Mouse (Mus musculus): ENCODE results near the gene Nkapl.
"Not testable (repeated sequence)": the region's sequence is repeated elsewhere in the genome, so short reads cannot be mapped to it uniquely, and the experiment has no call there.

The Nkapl gene

DNA sequence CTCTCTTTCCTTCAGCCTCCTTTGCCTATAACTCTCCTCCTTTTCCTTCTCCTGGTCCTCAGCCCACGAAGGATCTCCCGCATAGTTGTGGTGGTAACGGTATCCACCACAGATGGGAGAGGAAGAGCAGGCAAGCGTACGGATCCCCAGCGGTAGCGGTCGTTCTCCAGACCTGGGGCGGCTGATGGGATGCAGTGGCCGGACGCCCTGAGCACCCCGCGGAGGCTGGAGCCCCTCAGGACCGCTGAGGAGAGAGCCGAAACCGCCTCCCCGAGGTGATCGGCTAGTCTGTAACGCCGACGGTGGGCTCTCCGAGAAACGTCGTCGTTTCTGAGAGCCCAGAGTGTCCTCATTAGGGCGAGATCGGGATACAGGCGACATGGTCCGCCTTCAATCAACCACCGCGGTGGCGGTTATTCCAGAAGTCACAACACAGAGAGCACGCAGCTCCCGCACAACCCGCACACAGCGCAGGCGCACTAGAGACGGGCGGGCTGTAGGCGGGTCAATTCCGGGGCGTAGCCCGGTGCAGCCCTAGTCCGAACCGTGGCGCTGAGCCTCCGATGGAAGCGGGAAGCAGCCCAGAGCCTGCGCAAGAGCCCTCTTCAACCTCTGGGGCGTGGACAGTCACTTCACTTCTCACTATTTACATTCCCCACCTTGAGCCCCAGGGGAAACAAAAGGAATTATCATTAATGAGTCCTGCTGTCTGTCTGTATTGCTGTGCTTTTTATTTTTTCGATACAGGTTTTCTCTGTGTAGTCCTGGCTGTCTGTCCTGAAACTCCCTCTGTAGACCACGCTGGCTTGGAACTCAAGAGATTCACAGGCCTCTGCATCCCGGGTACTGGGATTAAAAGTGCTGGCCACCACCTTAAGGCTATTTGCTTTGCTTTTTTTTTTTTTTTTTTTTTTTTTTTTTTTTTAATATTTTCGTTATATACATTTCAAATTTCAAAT, at the start of gene Nkapl:
Gene Nkapl, minus strand, starts transcription at position 449 of the 959 bp plus-strand sequence.
- in situ Hi-C loops (cut with MboI, MseI) = no loop called here

DNA sequence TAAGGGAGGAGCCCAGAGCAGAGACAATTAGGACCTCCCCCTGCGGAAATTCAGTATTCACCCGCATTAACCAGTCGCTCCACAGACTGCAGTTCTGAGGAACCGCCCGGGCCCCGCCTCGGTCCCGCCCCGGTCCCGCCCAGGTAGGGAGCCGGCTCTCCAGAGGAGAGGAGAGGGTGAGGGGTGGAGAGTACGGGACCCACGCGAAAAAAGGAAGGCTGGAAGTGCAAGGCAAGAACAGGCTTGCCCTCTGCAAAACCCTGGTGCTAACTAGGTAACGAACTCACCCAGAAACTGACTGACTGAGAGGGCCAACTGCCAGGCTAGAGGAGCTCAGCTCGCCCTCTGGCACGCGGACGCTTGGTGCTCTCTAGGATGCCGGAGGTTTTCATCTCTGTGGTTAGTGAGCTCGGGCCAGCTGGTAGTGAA, 37.9 kb upstream of the Nkapl start:
- in situ Hi-C loops (cut with MboI, MseI) = no loop called here

DNA sequence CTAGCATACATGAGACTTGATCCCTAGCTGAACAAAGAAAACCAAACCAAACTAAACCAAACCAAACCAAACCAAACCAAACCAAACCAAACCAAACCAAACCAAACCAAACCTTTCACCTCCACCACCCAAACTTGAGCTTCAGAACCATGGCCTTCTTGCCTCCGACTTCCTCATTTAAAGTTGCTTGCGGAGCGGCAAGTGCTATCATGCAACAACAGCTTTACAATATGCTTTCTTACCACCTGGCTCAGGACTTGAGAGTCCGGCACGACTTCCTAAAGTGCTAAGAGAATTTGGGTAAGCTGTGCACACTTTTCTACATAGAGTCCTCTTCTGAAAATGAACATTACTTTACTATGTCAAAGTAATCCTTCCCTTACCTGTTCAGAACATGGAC, 34.0 kb upstream of the Nkapl start:
- in situ Hi-C loops (cut with MboI, MseI) = no loop called here

DNA sequence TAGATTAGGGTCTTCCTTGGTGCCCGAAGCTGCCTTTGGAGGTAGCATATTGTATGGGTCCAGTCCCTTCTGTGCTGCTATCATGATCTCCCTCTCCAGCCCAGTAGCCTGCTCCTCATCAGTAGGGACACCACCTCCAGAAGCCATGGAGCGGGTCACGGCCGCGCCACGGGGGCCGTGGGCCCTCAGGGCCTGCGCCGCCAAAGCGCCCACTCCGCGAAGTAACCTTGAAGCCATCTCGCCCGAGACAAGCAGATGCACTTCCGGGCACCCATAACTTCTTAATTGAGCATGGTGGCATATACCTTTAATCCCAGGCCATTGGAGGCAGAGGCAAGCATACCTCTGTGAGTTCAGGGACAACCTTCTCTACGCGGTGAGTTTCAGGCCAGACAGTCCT, 32.9 kb upstream of the Nkapl start, which contains the start of gene Gm11273:
Gene Gm11273, minus strand, starts transcription at position 237 of the 400 bp plus-strand sequence.
- in situ Hi-C loops (cut with MboI, MseI) = not testable (repeated sequence)

DNA sequence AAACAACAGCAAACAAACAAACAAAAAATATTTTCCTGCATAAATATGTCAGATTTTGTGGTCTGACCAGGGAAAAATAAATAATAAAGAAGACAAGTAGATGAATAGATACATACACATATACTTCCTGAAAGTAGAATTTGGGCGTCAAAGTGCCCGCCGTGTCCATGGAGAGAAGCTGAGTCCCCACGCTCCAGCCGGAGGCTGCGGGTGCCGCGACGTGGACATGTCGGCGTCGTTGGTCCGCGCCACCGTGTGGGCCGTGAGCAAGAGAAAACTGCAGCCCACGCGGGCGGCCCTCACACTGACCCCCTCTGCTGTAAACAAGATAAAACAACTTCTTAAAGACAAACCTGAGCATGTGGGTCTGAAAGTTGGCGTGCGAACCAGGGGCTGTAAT, 26.8 kb upstream of the Nkapl start, which contains the start of gene AK157302:
Gene AK157302, plus strand, starts transcription at position 144 of the 400 bp plus-strand sequence.
- in situ Hi-C loops (cut with MboI, MseI) = no loop called here

DNA sequence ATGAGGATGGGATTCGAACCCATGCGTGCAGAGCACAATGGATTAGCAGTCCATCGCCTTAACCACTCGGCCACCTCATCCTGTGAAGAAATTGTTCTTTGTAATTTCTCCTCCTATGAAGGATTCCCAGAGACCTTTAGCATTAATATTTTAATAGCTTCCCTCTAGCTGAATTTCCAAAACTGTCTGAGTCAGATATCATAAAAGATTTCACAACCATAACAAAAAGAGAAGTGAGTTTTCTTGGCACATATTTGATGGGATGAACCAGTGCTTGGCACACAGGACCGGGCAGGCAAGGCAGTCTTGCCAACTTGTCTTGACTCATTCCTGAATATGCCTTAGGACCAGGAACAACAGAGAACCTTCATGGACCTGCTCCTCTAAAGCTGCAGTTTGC, 24.5 kb upstream of the Nkapl start:
- in situ Hi-C loops (cut with MboI, MseI) = no loop called here

DNA sequence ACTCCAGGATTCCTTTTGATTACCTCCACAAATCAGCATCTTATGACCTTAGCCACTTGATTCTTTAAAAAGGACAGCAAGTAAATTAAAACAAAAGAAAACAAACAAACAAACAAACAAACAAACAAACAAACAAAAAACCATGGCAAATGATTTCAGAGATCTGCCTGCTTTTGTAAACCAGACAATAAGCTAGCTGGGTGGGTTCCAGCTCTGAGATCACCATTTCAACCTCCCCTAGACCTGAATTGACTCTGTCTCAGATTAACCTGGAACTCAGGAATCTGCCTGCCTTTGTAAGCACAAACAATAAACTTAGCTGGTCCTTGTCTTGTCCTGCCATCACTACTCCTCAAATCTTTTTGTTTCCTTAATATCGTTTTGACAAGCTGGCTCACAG, 18.6 kb upstream of the Nkapl start:
- in situ Hi-C loops (cut with MboI, MseI) = no loop called here

DNA sequence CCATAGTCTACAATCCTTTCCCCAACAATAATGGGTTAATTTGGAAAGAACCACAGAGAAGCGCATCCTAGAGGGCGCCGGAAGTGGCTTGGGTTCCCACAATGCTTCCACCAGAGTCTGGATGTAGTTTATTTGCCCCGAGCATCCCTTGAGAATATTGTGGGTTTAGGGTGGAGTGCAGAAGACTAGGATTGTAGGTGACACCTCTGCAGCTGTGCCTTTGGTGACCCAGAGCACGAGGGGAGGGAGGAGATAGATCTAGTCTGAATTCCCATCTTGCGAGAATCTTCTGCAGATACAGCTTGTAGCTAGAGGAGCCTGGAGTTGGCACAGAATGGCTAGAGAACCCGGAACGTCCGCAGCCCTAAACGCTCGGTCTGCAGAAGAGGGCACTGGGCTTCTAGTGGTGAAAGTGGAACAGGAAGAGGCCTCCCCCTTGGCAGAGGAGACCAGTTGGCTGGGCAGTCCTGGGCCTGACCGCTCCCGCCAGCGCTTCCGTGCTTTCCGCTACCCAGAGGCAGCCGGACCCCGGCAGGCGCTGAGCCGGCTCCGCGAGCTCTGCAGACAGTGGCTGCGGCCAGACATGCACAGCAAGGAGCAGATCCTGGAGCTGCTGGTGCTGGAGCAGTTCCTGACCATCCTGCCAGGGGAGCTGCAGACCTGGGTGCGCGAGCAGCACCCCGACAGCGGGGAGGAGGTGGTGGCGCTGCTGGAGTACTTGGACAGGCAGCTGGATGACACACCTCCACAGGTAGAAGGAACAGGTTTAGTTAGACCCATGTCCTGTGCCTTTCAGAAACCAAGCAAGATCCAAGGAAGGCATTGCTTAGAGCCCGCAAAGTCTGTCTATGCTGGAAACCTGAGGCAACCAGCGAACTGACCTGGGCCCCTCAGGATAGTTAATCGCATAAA, 10.7 kb upstream of the Nkapl start, which contains the start of the genes Zkscan4 and Gm10065:
Gene Zkscan4, plus strand, starts transcription at position 149 of the 912 bp plus-strand sequence.
Gene Gm10065, minus strand, starts transcription at position 683 of the 912 bp plus-strand sequence.
- in situ Hi-C loops (cut with MboI, MseI) = not testable (repeated sequence)

DNA sequence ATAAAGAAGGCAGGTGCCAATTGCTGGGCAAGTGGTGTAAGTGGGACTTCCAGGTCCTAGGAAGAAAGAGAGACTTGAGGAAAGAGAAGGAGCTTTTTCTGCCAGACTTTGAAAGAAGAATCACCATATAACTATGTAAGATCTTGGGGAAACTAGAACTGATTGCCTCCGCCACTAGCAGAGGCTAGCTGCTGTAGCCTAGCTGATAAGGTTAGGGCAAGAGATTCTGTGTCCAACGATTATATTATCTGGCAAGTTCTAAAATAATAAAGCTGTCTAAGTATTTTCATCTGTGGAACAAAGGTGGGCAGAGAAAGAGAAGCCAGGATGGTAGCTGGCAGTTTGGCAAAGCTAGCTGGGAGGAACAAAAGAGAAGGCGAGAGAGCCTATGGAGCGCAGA, 4.1 kb upstream of the Nkapl start:
- in situ Hi-C loops (cut with MboI, MseI) = no loop called here

DNA sequence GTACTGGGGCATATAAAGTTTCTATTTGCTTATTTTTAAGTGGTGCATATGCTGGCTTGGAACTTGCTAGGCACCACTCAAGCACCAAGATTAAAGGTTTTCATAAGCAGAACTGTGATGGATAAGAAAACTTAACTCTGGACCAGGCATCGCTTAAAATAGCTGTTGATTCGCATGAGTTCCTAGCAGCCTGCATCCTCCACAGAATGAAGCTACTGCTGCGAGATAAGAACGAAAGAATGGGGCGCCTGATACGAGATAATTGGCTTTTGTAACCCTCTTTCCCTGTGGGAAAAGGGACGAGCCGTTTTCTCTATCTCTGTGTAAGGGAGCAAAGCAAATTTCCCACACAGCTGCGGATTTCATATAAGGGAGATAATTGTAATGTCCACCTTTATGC, 788 bp upstream of the Nkapl start:
- in situ Hi-C loops (cut with MboI, MseI) = no loop called here

DNA sequence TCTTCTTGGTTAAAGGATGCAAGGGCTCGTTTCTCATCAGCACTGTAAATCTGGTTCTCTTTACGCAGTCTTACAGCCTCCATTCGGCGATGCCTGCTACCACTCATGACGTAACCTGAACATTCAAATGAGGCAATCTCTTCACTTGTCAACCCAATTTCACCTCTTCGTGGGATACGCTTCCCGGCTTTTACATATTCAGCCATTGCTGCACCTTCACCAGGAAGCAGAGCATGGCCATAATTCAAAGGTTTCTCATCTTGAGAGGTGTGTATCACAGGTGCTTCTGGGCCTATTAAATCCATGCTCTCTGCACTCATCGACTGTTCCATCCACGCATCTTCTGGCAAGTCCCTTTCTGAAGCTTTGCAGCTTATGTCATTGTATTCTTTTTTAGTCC, 973 bp downstream of the Nkapl start:
- in situ Hi-C loops (cut with MboI, MseI) = no loop called here

DNA sequence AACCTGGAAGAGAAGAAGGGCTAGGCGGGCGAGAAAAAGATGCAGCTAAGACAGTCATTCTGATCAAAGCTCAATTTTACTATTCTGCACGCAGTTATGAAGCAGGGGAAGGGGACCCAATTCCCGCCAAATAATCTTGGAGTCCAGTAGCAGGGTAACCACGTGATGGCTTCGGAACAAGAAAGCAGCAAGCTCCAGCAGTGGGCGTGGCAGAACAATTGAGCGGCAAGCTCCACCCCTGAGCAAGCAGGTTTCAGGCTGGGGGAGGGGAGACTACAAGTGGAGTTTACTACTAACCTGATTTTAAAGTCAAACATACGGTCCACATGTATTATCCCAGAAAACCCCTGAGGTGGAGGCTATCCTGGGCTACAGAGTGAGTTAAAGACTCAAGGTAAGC, 5.8 kb downstream of the Nkapl start:
- in situ Hi-C loops (cut with MboI, MseI) = not testable (repeated sequence)

DNA sequence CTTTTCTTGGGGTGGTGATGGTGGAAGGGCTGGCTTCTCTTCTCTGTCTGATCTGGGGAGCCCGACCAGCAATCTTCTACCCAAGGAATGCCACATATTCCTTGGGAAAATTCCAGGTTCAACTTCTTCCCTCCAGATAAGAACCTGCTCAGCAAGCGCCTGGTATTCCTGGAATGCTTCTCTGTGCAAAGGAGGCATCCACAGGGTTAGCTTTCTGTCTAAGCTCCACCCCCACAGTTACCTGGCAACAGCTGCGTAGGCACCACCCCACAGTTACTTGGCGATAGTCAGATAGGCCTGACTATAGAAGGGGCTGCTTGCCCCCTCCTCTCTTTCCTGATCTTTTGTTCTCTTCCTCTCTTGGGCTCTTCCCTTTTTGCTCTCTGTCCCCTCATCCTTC, 12.0 kb downstream of the Nkapl start:
- in situ Hi-C loops (cut with MboI, MseI) = no loop called here

DNA sequence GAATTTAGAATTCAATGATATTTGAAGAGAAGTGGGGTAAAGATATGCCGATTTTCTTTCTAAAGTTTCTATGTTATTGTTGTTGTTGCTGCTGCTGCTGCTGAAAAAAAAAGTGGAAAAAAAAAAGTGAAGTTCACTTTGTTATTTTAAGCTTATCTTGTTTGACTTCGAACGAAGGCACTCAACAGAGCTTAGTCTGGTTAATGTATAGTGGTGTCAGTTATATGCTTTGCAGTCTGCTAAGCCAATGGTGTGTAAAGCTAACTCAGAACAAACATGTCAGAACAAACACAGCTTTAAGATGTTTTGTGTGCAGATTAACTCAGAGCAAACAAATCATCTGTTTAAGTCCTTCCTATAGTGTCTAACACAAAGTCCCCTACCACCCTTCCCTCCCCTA, 14.2 kb downstream of the Nkapl start:
- in situ Hi-C loops (cut with MboI, MseI) = no loop called here

DNA sequence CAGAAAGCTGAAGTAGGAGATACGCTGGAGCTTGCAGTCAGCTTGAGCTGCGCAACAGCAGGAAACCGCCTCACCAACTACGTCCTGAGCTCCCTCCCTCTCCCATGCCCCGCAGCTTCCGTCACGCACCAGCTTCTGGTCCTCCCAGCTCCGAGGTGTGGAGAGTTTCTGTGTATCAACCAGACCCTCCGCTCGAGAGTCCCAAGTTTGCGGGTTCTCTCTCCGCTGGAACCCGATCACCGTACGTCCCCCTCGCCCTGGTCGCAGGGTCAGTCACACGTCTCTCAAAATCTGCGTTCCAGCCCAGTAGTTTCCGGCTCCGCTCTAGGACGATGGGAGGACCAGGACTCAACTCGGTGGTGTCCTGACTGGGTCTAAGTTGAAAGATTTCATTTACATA, 14.9 kb downstream of the Nkapl start, which contains the start of gene Zscan26:
Gene Zscan26, minus strand, starts transcription at position 282 of the 400 bp plus-strand sequence.
- in situ Hi-C loops (cut with MboI, MseI) = no loop called here

DNA sequence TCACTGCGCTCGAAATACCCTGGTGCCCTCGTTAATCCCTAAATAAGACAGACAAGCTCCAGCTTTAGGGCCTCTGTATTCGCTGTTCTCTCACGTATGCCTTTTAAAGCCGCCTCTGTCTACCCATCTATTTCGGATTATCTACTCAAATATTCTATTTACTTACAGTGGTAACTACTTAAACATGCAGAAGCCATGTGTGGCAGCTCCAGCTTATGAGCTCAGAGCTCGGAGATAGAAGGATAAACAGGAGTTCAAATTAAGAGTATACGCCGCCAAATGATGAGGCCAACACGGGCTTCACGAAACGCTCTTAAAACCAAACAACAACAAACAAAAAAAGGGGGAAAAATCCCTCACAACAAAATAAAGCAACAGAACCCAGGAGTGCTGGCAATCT, 15.3 kb downstream of the Nkapl start:
- in situ Hi-C loops (cut with MboI, MseI) = no loop called here

DNA sequence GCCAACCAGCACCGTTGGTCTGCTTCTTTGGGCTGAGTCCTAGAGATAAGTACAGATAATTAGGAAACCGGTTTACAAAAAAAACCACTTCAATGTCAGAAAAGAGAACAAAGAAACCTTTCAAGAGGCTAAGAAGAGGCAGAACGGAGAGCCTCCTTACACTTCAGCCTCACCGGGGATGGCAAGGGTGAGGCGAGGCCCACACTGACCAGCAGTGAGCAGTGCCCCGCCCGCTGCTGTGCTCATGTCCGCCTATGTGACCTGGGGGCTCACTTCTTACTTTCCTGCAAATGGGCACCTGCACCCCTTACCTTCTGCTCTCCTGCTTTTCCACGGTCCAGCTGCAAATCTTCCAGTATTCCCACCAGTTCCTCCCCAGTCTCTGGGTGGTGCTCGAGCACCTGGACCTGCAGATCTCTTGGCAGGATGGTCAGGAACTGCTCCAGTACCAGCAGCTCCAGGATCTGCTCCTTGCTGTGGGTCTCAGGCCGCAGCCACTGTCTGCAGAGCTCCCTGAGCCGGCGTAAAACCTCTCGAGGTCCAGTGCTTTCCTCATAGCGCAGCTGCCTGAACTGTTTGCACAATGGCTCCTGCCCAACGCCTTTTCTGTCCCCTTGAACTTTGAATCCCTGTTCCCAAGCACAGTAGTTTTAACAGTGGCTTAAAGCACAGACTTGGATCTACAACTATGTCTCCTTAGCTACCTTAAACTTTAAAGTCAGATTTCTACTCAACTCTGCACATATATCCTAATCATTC, 20.3 kb downstream of the Nkapl start:
- in situ Hi-C loops (cut with MboI, MseI) = loop anchor here (5.0 kb wide), 1 partner anchor 46 kb away; the partner anchor contains the start of gene Zkscan3

DNA sequence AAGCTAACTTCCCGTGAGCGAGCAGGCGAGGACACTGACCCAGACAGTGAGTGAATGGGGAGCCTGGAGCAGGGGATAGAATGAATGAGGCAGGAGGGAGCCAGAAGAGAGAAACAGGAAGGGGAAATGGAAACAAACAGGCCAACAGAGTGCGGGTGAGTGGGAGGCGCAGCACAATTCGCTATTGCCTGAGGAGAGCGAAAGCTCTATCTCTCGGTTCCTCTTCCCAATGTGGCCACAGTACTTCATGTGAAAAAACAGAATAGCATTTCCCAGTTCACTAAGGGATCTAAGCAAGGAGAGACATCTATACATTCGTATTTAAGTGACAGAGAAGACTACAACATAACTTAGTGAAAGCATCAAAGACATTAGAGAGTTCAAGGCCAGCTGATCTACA, 21.5 kb downstream of the Nkapl start:
- in situ Hi-C loops (cut with MboI, MseI) = loop anchor here (5.0 kb wide), 1 partner anchor 44 kb away; the partner anchor contains the start of gene Zkscan3

DNA sequence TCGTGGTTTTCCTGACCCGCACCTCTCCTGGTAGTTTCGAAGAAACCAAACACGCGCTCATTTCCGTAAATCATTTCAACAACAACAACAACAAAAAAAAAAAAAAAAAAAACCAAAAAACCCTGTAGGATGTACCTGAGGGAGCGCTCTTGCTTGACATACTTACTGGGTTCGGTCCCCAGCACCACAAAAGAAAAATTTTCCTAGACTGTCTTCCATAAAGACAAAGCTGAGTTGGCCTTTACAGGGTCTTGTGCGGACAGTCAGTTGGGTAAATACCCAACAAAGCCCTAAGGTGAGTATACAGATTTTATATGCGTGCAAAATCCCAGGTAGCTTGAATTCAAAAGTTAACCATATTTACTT, 27.1 kb downstream of the Nkapl start:
- in situ Hi-C loops (cut with MboI, MseI) = no loop called here

DNA sequence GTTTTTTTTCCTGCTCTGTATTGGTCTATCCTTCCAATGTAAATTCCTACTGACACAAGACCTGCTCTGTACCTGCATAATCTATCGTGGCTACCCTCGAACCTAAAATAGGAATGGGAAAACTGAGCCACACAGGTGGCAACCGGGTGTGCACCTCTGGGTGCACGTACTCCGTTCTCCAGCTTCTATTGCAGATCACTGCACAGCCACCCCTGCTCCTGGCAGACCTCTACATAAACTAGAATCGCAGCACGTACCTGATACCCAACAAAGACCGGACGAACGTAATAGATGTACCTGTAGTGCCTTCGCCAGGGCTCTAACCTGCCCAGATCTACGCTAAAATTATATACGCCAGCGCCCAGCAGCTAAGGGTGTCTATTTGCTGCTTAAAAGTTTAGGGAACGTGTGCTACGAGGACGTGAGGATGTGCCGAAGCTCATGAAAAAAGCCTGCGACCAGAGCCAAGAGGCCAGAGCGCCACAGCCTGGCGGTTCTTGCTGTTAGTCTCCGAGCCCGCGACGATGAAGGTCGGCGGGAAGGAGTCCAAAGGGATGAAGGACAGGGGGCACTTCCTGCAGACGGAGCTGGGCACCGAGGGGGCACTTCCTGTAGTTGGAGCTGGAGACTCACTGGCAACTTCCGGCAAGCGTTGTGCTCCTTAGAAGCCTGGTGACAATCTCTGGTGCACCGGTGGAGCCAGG, 27.7 kb downstream of the Nkapl start, which contains the start of gene Pgbd1:
Gene Pgbd1, minus strand, starts transcription at position 556 of the 704 bp plus-strand sequence.
- in situ Hi-C loops (cut with MboI, MseI) = no loop called here
